Mouse (Mus musculus) MEL-GATA-1-ER (cell line): ENCODE data around the gene Ccn1.

ENCODE experiments used
- DNase-seq: peaks from one replicate; pipeline ENCODE4 v3.0.0-alpha.2; 2012; ENCODE audit warnings: low read depth; ENCODE audit errors: extremely low read depth

The Ccn1 gene

DNA sequence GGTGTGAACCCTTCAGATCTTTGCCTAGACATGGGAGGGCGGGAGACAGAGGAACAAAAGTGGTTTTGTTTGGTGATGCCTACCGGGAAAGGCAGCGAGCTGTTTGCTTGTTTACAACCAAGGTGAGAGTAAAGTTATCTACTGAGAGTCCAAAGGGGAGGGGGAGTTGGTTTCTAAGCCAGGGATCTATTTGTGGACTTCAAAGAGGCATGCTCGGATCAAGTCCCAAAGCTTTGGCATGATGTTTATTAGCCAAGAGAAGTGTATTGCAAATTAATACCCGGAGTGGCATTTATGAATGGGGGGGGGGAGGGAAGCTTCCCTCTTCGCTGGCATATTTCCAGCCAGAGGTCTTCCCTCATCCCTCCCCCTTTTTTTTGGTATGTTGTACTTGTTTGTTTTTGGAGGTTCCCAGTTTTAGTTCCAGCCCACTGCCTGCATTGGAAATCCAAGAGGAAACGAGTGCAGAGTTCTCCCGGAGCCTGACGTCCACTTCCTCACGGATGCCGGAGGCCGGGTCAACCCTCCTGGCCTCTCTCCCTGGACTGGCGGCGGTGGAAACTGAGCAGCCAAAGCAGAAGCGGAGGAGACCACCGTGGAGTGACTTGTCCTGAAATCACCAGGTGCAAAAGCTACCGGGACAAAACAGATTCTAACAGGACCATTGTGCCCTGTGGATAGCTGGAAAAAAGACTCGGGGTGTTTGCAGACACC, 674 bp upstream of the Ccn1 start:
- no peak for DNase-seq

DNA sequence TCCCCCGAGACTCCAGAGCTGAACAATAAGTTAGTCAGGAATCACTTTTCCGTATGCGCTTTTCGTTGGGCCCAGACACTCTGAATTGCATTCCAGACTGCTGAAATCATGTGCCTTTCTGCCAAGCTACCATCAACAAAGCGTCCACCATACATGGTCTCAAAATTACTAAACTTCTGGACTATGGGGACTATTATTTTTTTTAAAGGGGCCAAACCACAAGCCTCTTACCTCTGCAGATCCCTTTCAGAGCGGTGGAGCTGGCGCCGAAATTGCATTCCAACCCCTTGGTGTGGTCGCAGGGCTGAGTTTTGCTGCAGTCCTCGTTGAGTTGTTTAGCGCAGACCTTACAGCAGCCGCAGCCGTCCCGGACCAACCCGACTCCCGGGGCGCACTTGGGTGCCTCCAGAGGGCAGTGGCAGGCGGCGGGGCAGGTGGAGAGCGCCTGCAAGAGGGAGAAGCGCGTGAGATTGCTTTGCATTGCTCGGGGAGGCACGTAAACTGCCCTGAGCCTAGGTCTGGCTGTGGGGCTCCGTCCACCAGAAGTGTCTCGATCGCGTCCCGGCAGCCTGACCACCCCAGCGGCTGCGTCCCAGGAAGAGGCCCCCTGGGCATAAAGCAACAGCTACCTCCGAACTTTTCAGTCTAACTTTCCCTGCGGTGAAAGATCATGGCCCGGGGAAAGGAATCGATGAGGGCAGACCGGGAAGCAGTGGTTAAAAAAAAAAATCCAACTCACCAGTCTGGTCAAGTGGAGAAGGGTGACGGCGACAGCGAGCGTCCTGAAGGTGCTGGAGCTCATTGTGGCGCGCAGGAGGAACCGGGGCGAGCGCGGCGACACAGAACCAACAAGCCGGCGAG, 560 bp downstream of the Ccn1 start:
- no peak for DNase-seq

DNA sequence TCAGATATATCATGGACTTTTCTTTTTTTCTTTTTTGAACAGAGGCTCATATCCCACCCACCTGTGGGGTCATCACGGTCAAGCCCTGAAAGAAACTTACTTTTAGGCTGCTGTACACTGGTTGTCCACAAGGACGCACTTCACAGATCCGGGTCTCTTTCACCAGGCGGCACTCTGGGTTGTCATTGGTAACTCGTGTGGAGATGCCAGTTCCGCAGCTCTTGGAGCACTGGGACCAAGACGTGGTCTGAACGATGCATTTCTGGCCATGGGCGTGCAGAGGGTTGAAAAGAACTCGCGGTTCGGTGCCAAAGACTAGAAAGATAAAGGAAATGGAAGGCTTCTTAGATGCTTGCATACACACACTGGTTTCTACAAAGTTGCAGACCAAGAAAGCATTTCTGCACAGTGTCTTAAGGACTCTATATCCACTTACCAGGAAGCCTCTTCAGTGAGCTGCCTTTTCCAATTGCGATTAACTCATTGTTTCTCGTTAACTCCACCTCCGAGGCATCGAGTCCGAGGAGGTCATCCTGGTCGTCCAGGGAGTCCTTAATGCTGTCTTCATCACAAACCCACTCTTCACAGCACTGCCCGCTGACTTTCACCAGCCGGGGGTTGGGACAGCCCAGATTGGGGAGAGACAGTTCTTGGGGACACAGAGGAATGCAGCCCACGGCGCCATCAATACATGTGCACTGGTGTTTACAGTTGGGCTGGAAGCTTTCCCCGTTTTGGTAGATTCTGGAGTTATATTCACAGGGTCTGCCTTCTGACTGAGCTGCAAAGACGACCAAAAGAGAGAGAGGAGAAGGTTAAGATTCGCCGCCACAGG, 1.5 kb downstream of the Ccn1 start:
- DNase-seq, result no peak

- DNase-seq, result no peak
Observed at GRCm38 (mm10) chr3:145647416-145647815, 2.4 kb downstream of the Ccn1 start.

GRCm38 (mm10) chr3:145646666-145647065, 3.1 kb downstream of the Ccn1 start:
- DNase-seq, result no peak

DNA sequence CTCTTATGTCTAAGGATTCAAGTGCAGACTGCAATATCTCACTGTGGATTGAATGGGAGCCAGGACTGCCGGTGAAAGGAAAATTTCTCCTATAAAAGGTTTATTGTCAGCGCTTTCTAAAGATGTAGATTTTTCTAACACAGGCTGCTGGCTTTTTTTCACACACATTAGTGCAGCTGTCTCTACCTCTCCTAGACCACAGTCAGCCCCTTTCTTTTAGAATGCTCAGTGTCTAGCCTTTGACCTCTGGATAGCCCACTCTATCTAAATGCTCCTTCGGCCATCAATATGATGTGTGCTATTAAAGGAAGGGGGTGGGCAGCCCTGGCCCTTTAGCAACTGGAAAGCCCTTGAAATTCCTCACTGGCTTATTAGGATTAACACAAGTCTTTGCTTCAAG, 3.8 kb downstream of the Ccn1 start:
- DNase-seq, result no peak

GRCm38 (mm10) chr3:145645463-145645862, 4.3 kb downstream of the Ccn1 start:
- no peak for DNase-seq

DNA sequence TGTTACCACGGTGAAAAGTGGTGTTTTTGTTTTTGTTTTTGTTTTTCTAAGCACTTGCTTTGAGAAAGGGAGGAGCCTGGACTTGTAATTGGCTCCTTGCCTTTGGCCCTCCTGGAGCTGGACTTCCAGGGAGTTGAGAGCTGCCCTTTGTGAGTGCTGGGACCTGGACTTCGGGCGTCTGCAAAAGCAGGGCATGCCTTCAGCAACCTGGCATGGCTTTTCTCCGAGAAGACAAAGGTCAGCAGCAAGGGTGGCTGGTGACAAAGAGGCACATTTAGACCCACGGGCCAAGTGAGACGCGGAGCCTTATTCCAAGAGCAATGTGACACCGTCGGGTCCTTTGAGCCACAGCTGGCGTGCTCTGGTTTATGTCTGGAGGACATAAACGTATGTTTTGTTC, 6.9 kb downstream of the Ccn1 start:
- DNase-seq, result no peak

DNA sequence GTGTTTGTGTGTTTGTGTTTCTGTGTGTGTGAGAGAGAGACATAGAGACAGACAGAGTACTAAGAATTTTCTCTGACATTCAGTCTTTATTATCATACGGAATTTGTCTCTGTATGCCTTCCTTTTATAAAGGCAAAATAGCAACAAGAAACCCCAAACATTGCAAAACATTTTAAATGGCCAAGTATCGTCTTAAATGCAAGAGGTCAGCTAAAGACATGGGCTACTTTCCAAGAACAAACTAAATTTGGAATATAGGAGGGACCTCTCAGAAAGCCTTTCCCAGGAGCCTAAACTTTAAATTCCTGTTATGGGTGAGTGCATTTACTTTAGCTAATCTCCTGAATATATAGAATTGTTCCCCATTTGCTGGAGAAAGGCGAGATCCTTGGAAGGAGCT, 7.9 kb downstream of the Ccn1 start:
- no peak for DNase-seq

DNA sequence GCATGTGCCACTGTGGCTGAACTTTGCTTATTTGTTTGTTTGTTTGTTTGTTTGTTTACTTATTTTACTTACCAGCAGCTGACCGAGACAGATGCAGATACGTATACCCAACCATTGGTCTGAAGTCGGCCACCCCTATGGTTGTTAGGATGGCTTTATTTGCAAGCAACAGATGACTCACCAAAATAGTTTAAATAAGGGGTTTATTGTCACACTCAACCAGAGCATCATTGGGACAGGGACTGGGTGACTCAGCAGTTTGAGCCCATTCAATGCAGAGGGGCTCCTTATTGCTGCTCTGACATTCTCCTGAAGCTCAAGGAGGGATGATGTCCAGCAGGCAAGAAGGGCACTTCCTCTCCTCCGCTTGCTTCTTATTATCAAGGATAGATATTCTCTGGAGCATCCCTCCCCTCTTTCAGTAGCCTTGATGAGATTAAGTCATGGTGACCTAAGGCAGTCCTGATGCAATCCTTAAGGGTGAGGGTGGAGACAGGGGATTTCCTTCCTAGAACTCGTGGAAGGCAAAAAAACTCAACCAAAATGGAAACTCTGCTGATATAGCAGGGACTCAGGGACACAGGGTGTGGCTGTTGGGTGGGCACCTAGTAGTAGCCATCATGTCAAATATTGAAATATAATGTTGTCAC, 8.6 kb downstream of the Ccn1 start:
- no peak for DNase-seq

GRCm38 (mm10) chr3:145640583-145640982, 9.2 kb downstream of the Ccn1 start:
- no peak for DNase-seq

DNA sequence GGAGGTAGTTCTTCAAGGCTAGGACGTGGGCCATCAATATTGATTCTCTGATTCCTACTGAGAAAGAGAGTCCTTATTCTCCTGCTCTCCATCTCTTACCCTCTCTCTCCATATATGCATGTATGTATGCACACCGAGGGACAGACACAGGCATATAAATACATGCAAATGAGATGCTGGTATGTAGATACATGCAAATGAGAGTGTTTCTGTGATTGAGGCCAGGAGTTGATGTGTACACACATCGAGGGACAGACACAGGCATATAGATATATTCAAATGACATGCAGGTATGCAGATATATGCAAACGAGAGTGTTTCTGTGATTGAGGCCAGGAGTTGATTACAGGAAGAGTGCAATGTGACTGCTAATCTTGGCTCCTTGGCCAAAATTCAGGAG, 9.6 kb downstream of the Ccn1 start:
- DNase-seq, result no peak

DNA sequence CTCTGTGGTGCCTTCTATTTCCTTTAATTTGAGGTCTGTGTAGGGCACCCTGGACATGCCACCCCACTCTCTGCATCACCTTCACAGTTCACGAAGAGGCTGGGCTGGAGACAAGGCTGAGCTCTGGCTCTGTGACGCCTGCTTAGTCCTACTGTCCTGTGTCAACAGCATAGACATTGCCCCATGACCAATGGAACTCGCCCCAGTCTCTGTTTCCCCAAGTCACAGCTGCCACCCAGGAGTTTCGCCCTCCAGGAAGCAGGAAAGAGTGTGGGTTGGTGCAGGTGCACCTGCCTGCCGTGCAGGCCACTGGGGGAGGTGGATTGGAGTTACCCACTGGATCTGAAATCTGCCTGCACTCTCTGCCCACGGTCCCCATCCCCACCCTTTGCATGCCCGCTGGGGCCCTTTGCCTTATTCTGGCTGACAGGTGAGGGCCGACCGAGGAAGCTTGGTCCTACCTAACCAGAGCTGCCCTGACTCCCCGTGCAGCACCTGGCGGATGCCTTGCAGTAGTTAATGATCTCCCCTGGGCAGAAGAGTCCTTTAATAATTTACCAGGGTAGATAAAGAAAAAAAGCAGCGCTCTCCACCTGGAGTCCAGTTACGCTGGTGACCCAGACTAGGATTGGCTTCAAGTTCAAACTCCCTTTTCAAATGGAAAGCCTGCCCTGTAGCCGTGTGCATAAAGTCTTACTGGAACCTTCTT, 15.6 kb downstream of the Ccn1 start:
- DNase-seq, result no peak

- no peak for DNase-seq
Observed at GRCm38 (mm10) chr3:145632888-145633287, 16.9 kb downstream of the Ccn1 start.

DNA sequence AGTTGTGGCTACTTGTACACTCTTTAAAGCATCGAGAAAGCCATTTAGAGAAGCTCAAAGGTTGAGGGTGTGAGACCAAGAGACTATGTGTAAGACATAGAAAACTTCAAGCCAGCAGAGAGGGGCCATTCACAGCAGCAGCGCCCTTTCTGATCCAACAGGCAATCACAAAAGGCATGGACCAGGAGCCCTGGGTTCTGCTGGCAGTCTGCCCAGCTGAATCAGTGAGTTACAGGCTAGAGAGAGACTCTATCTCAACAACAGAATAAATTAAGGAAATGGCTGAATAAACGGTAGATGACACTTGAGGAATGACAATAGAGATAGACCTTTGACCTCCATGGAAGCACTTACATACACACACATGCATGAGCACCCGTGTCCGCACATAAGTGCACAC, 21.1 kb downstream of the Ccn1 start:
- no peak for DNase-seq

GRCm38 (mm10) chr3:145627830-145628229, 22.0 kb downstream of the Ccn1 start:
- no peak for DNase-seq

DNA sequence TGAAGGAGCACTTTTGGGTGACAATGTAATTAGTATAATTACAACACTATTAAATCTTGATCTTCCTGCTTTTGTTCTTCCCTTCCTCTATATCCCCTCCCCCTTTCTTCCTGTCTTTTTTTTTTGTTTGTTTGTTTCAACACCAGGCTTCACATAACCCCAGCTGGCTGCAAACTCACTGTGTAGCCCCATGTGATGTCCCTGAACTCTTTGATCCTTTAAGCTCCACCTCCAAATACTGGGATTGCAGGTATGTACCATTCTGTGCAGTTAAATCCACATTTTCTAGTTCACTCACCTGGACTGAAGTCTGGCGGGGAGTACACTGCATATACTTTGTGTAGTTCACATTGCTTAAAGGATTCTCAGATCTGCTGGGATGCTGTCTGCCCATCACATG, 23.7 kb downstream of the Ccn1 start:
- DNase-seq, result no peak

DNA sequence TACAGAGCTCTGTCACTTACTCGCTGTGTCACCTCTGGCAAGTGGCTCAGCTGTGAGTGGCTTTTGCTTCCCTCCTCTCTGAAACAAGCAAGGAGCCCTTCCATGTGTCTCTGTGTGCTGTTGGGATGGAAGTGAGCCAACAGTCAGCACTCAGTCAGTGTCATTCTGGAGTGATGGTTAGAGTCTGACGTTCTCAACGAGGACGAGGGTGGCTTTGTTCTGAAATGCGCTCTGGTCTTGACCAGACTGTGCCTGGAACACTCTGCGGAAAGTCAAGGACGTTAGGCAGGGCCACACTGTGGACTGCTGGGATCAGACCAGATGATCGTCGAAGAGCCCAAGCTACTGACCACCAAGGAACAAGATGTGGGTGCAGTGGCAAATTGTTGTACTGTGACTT, 24.2 kb downstream of the Ccn1 start:
- DNase-seq, result no peak

DNA sequence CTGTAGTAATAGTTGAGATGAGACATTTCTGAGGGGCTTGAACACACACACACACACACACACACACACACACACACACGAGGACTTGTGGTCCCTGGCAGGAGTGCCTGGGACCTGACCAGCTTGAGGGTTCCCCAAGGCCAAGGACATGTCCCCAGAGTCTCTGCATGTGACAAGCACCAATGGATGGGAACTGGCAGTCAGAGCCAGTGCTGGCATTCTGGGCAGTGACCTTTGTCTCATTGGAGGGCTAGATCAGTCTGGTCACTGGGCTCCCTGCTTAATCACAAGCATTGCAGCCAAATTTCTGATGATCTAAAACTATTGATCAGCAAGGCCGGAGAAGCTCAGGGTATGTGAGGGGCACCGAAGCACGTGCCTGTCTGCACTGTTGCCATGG, 25.0 kb downstream of the Ccn1 start:
- DNase-seq, result no peak

- no peak for DNase-seq
Observed at GRCm38 (mm10) chr3:145623047-145623446, 26.7 kb downstream of the Ccn1 start.

DNA sequence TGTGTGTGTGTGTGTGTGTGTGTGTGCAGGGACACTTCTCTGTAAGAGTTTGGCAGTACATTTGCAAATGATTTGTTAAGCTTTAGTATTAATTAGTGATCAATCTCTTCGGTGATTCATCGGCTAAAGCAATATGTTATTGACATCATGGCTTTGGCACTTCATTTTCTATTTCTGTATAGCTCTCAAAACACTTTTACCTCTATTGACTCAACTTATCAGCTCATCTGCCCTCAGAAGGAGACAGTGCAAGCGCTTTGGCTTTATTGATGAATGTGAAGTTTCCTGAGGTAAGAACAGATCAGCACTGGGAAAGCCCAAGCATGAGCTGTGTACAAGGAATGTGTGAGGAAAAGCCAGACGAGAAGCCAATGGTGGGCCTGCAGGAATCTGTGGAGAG, 28.6 kb downstream of the Ccn1 start:
- no peak for DNase-seq
